Mouse (Mus musculus): ENCODE results near the gene Ephb2.

- TF ChIP-seq CTCF (IDR thresholded peaks at IDR 0.05; ENCODE audit: low read depth) (no peak), EP300 (optimal IDR thresholded peaks at IDR 0.05) (no peak)
These were observed 85.0 kb downstream of the Ephb2 start for GRCm38 (mm10) chr4:136750578-136751338.
